Mouse (Mus musculus) liver, embryonic 14.5 days (tissue): Measurements from ENCODE around the gene Gm11213.

Experiments used
- CTCF ChIP-seq: IDR thresholded peaks from 2 replicates; pipeline ENCODE4 v1.5.1; 2016; ENCODE audit warnings: antibody characterized with exemption, low read depth, control low read depth
- EP300 ChIP-seq: IDR thresholded peaks from 2 replicates; pipeline ENCODE4 v1.6.1; 2016; ENCODE audit warnings: antibody characterized with exemption, low read depth

DNA sequence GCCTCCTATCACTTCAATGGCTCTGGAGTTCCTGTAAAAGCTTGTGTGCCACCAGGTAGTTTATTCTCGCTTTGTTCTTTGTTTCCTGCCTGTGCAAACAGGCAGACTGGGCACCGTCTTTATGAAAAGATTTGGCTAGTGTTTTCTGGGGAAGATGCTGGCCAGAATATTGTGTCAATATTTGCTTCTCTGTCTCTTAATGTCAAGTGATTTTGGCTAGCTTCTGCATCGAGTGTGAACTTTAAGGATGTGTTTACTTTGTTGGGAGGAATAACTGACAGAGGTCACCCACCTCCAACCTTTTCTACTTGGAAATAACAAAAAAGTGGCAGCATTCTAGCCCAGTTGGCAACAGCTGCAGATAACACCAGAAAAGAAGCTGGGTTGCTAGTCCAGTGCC is 50.4 kb downstream of the Gm11213 start:
- TF ChIP-seq CTCF (no peak), EP300 (no peak)
